Mouse (Mus musculus) midbrain, postnatal 0 days (tissue): ENCODE data around the gene Yjefn3. TPM values are rescaled to one million over a fixed set of nuclear protein-coding genes. Genes with fewer than 3 reads are reported as not detected.

ENCODE experiments used
- ATAC-seq: fragments of 200-750 bp; cut with Nextera tagmentation; 2 replicates; pipeline ENCODE4 v1.8.0; 2017; ENCODE audit warnings: moderate number of reproducible peaks, mild to moderate bottlenecking, moderate TSS enrichment, moderate library complexity; ENCODE audit not compliant: low FRiP score
- DNase-seq: peaks from one replicate; pipeline ENCODE4 v3.0.0-alpha.2; 2015; ENCODE audit warnings: low spot score
- H3K27ac ChIP-seq: fragments of 300-500 bp; sonication (generic); 2 replicates; pipeline ENCODE4 v1.5.1; 2014; ENCODE audit warnings: low read depth, mild to moderate bottlenecking, low read length, mixed read lengths
- H3K27me3 ChIP-seq: fragments of 300-500 bp; sonication (generic); 2 replicates; pipeline ENCODE4 v1.6.1; 2014; ENCODE audit warnings: low read length, control low read depth, mixed read lengths; ENCODE audit not compliant: insufficient read depth
- H3K36me3 ChIP-seq: fragments of 300-500 bp; sonication (generic); 2 replicates; pipeline ENCODE4 v1.6.1; 2014; ENCODE audit warnings: low read length, control low read depth, mixed read lengths; ENCODE audit not compliant: insufficient read depth
- H3K4me1 ChIP-seq: fragments of 300-500 bp; sonication (generic); 2 replicates; pipeline ENCODE4 v1.6.1; 2014; ENCODE audit warnings: mild to moderate bottlenecking, control low read depth, antibody characterized with exemption, low read length, mixed read lengths; ENCODE audit not compliant: insufficient read depth
- H3K4me2 ChIP-seq: fragments of 300-500 bp; sonication (generic); 2 replicates; pipeline ENCODE4 v1.6.1; 2014; ENCODE audit warnings: low read depth, mild to moderate bottlenecking, low read length, mixed read lengths; ENCODE audit not compliant: poor library complexity, severe bottlenecking
- H3K4me3 ChIP-seq: fragments of 300-500 bp; sonication (generic); 2 replicates; pipeline ENCODE4 v1.5.1; 2014; ENCODE audit warnings: low read depth, mild to moderate bottlenecking, low read length, moderate library complexity
- H3K9ac ChIP-seq: fragments of 300-500 bp; sonication (generic); replicated peaks from 2 replicates; pipeline ENCODE4 v1.6.1; 2014; ENCODE audit warnings: mild to moderate bottlenecking, low read length, moderate library complexity, mixed read lengths; ENCODE audit not compliant: poor library complexity, severe bottlenecking
- H3K9me3 ChIP-seq: fragments of 300-500 bp; sonication (generic); 2 replicates; pipeline ENCODE4 v1.6.1; 2016; ENCODE audit warnings: low read length, control low read depth
- CTCF ChIP-seq: IDR thresholded peaks from 2 replicates; pipeline ENCODE4 v1.5.1; 2016; ENCODE audit warnings: antibody characterized with exemption, mild to moderate bottlenecking
- WGBS: fragments of 180-500 bp; shearing (Covaris S2); extraction: QIAGEN DNeasy Blood & Tissue Kit; methylation state at CpG from one replicate; pipeline ENCODE4 v1.1.7; 2014; 5-methylcytosine and 5-hydroxymethylcytosine counted together
- polyA plus RNA-seq: library from polyadenylated mRNA; unstranded; fragments of >200 nt; fragmentation: Nextera tagmentation; extraction: Ambion mirVana; gene quantifications from 2 replicates; pipeline ENCODE4 v1.2.1, GENCODE M21; 2015
- total RNA-seq: library from RNA; depleted of rRNA; stranded (reverse); fragments of >200 nt; gene quantifications from 2 replicates; pipeline ENCODE4 v1.2.3, GENCODE M21; 2014

The Yjefn3 gene
- total and polyA plus RNA-seq, 2 experiments from 2014 or later = 8.0 to 13.4 TPM

DNA sequence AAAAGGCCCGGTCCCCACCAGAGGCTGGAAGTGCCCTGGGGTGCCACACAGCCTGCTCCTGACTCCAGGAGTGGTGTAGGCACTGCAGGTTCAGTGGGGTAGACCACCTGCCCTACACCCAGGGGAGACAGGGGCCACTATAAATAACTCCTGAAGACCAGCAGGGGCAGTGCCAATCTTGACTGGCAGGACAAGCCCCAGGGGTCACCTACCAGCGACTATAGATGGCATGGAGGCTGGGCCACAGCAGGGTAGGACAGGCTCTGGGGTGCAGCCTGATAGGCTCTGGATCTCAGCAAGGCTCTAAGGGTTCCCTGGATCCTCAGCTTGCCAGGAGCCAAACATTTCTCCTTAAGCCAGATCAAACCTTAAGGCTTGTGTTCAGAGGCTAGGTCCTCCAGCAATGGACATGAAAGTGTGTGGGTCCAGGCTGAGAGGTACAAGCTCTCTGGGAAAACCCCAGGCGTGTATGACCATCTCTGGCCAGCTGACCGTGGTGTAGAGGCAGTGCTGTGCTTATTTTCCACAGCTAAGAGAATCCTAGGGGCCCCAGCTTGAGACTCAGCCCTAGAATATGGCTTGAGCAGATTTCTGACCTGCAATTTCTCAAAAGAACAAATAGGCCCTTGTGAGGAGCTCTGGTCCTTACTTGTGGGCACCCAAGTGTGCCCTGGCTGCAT is 6.6 kb downstream of the Yjefn3 start:
- Histone ChIP-seq H3K4me1 (peaks cover 16% of the 10 kb centered on the region; the same call in 1 of the 2 replicates), H3K27me3 (no peaks in the 10 kb centered on the region), H3K4me3 (no peak overlapping the region), H3K9ac (no peak overlapping the region), H3K9me3 (no peaks in the 10 kb centered on the region), H3K4me2 (no peak overlapping the region), H3K27ac (no peak overlapping the region), H3K36me3 (0 out of 2 replicates have a peak, but pooled peaks cover 2% of the 10 kb centered on the region)
- ATAC-seq (no peak), DNase-seq (no peak)
- TF ChIP-seq CTCF = no peak
- WGBS = 73% methylated on average over 4 of the region's 4 CpGs

DNA sequence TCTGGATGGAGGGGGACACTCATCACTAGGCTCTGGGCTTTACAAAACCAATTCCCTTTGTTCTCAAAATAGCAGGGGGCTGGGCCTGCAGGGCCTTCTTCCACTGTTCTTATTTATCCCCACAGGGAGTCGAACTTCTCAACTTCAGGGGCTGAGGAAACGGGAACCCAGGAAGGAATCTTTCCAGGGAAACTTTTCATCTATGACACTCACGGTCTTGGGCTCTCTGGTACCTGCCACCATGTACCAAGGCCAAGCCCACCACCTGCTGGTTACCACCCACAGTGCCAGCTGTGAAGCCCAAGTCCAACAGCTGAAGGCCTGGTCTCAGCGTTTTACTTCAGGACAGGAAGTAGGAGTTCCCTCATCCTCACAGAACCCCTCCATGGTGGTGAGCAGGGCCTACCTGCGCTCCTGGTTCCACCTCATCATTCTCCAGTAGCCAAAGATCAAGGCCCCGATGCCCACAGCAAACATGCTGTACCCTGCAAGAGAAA is 7.6 kb downstream of the Yjefn3 start:
- ATAC-seq = no peak
- H3K36me3 ChIP-seq = 0 out of 2 replicates have a peak, but pooled peaks cover 2% of the 10 kb centered on the region
- H3K4me3 ChIP-seq = no peak overlapping the region
- WGBS = 45% methylated on average over 6 of the region's 6 CpGs
- no peak for TF ChIP-seq CTCF
- H3K27me3 ChIP-seq = peaks cover 7% of the 10 kb centered on the region; the same call in 1 of the 2 replicates
- peaks cover 7% of the 10 kb centered on the region; the same call in 1 of the 2 replicates for H3K4me1 ChIP-seq
- no peak for DNase-seq
- H3K9me3 ChIP-seq = no peaks in the 10 kb centered on the region
- H3K4me2 ChIP-seq = no peak overlapping the region
- no peak overlapping the region for H3K27ac ChIP-seq
- H3K9ac ChIP-seq = no peak overlapping the region

DNA sequence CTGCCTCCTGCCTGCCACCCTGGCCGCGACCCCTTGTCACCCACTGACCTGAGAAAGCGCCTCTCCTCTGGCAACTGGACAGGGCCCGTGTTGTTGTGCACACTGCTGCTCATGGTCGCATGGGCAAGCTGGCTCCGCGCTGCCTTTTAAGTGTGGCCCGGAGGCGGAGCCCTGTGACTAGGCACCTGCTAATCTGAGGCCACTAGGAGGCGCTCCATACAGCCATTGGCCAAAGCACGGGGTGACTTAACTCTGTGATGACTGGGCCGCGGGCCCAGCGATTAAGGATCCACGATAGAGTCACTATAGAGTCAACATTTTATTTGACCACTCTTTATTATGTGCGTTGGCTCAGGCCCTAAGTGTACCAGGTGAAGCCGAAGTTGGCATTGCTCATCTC is 8.6 kb downstream of the Yjefn3 start:
- Histone ChIP-seq H3K9ac (no peak overlapping the region), H3K4me3 (no peak overlapping the region), H3K36me3 (0 out of 2 replicates have a peak, but pooled peaks cover 2% of the 10 kb centered on the region), H3K4me1 (0 out of 2 replicates have a peak, but pooled peaks cover 2% of the 10 kb centered on the region), H3K27ac (no peak overlapping the region), H3K4me2 (no peak overlapping the region), H3K27me3 (peaks cover 14% of the 10 kb centered on the region), H3K9me3 (no peaks in the 10 kb centered on the region)
- ATAC-seq (peak; percentile 39; the same call in 1 of the 2 replicates), DNase-seq (peak; percentile 77)
- WGBS = 25% methylated on average over 17 of the region's 17 CpGs
- peak; percentile 72 for TF ChIP-seq CTCF

DNA sequence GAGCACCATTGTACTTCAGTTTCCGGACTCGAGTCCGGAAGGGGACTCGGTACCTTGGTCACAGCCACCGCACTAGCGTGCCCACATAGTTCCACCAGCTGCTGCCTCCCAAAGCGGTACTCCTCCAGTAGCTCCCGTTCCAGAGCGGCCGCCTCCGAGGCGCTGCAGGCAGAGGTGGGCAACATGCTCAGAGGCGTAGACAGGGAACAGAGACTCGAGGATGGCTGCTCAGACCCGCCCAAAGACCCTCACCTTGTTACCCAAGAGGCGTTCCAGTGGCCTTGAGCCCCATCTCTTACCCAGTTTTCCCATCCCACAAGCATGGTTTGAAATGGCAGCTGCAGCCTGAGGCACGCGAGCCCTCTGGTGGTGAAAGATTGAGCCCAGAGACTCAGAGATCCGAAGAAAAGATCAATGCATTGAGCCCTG is 11.7 kb downstream of the Yjefn3 start:
- H3K4me1 ChIP-seq = peaks cover 9% of the 10 kb centered on the region; the same call in 1 of the 2 replicates
- no peak overlapping the region for H3K4me3 ChIP-seq
- 0 out of 2 replicates have a peak overlapping the region, but pooled peaks have one; percentile 20 for H3K4me2 ChIP-seq
- H3K36me3 ChIP-seq = no peaks in the 10 kb centered on the region
- 31% methylated on average over 19 of the region's 19 CpGs for WGBS
- peak; percentile 87 for TF ChIP-seq CTCF
- 0 out of 2 replicates have a peak overlapping the region, but pooled peaks have one; percentile 13 for H3K9ac ChIP-seq
- peaks cover 44% of the 10 kb centered on the region for H3K27me3 ChIP-seq
- no peak overlapping the region for H3K27ac ChIP-seq
- no peaks in the 10 kb centered on the region for H3K9me3 ChIP-seq
- ATAC-seq (no peak), DNase-seq (peak; percentile 70)

DNA sequence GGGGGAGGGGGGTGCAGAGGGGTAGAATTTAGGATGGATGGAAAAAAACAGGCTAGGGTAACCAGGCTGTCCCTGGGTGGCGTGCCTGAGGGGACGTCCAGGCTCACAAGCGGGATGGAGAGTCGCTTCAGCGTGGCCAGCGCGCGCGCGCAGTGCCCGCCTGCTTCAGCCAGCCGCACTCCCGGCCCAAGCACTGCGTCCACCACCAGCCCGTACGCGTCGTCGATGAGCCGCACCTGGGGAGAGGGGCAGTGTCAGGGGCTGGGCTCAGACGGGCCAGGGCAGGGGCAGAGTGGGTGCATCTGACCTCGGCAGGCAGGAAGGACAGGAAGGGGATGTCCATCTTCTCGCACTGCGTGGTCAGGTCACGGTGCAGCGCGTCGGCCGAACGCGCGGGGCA is 13.6 kb downstream of the Yjefn3 start:
- Histone ChIP-seq H3K27me3 (peaks cover 63% of the 10 kb centered on the region), H3K4me3 (peak overlapping the region; percentile 28), H3K9ac (no peak overlapping the region), H3K4me1 (peaks cover 9% of the 10 kb centered on the region; the same call in 1 of the 2 replicates), H3K9me3 (no peaks in the 10 kb centered on the region), H3K27ac (no peak overlapping the region), H3K36me3 (no peaks in the 10 kb centered on the region), H3K4me2 (peak overlapping the region; percentile 50)
- 2% methylated on average over 32 of the region's 32 CpGs for WGBS
- ATAC-seq (no peak), DNase-seq (no peak)
- TF ChIP-seq CTCF = no peak
